Mouse (Mus musculus): ENCODE results near the gene Fcamr. TPM values are rescaled to one million over a fixed set of nuclear protein-coding genes. Genes with fewer than 3 reads are reported as not detected.

Fcamr gene
- polyA plus RNA-seq, 1 experiment from 2014 or later: not detected

DNA sequence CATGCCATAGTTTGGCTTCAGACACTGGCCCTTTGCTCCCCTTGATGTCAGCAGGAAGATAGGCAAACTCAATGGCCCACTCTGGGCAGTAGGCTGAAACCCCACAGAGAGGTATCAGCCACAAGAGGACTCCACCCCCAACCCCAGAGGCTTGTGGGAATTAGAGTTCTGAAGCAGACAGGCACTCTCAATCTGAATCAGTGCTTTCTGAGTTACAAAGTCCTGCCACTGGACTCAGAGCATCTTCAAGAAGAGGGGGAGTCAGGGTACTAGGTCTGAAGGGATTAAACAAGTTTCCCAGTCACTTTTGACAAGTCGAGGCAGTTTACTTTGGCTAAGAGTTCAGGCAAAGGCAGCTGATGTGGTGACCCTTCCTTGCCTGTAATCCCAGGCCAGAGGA lies 19.0 kb downstream of the Fcamr start:
- WGBS: 72% methylated on average over 1 of the region's 1 CpGs
- no peak overlapping the region for H3K27ac ChIP-seq (ENCODE audit: low read depth, low read length)
- no peaks in the 10 kb centered on the region for H3K9me3 ChIP-seq (ENCODE audit: control insufficient read depth, low read length)
- H3K4me2 ChIP-seq (ENCODE audit: low read depth, low read length, severe bottlenecking): no peak overlapping the region
- H3K4me1 ChIP-seq (replicated peaks; ENCODE audit: control insufficient read depth, insufficient read depth, low read length): no peaks in the 10 kb centered on the region
- DNase-seq (ENCODE audit: low spot score): peak; percentile 0
- H3K36me3 ChIP-seq (ENCODE audit: control insufficient read depth, insufficient read depth, low read length): no peaks in the 10 kb centered on the region
- ATAC-seq (replicated peaks; ENCODE audit: low FRiP score): no peak
- H3K4me3 ChIP-seq (ENCODE audit: low read depth, low read length): no peak overlapping the region
- H3K27me3 ChIP-seq (ENCODE audit: control insufficient read depth, insufficient read depth, low read length): no peaks in the 10 kb centered on the region
- no peak overlapping the region for H3K9ac ChIP-seq (ENCODE audit: low read length)

DNA sequence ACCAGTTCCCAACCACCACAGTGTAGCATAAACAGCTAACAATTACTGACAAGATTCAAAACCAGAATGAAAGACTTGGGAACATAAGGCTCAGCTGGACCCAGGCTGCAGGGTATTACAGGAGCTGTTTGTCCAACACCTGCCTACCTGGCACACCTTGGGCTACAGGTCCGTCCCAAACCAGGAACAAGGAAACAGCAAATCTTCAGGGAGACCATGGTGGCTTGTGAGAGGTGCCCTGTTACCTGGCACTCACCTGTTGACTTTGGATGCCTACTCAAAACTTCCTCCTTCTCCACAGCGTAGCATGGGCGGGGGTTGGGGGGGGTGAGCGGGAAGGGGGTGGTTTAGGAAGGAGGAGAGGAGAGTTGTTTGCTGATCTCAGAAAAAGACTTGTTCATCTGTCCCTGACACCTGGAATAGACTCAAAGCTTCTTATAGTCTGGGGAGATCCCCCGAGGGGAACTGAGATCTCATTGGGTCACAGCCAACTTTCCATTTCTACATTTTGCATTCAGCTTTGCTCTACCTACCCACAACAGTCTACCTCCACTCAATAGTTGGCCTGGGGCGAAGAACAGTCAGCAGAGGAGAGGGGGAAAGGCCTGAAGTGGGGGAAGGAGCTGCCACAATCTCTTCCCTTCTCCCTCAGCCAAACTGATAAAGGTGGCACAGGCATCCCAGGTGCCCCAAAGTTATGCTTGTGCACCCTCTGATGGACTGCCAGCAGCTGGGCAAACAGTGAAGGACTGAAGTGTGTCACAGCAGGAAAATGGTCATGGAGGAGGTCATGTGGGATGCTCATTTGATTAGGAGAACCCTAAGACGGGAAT lies 19.8 kb downstream of the Fcamr start:
- no peak overlapping the region for H3K9ac ChIP-seq (ENCODE audit: low read length)
- 87% methylated on average over 7 of the region's 7 CpGs for WGBS

DNA sequence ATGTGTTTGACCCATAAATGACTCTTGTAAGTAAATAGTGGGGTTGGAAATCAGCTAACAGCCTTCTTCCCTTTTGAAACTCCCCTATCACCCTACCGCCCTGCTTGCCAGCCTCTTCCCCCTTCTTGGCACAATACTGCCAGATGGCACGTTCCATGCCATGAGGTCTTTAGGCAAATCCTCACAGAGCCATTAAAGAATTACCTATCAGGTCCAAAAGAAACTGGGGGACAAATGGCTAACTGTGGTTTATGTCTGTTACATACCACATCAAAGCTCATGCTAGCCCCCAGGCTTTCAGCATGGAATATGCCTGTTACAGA lies 20.4 kb downstream of the Fcamr start:
- no peak overlapping the region for H3K4me3 ChIP-seq (ENCODE audit: low read depth, low read length)
- DNase-seq (ENCODE audit: low spot score) (no peak), ATAC-seq (replicated peaks; ENCODE audit: low FRiP score) (no peak)
- H3K9me3 ChIP-seq (ENCODE audit: control insufficient read depth, low read length): no peaks in the 10 kb centered on the region
- no peak overlapping the region for H3K9ac ChIP-seq (ENCODE audit: low read length)
- WGBS: 97% methylated on average over 2 of the region's 2 CpGs
- no peak overlapping the region for H3K27ac ChIP-seq (ENCODE audit: low read depth, low read length)
- H3K4me1 ChIP-seq (replicated peaks; ENCODE audit: control insufficient read depth, insufficient read depth, low read length): no peaks in the 10 kb centered on the region
- H3K36me3 ChIP-seq (ENCODE audit: control insufficient read depth, insufficient read depth, low read length): no peaks in the 10 kb centered on the region
- no peaks in the 10 kb centered on the region for H3K27me3 ChIP-seq (ENCODE audit: control insufficient read depth, insufficient read depth, low read length)
- H3K4me2 ChIP-seq (ENCODE audit: low read depth, low read length, severe bottlenecking): no peak overlapping the region

More for the DNA sequence above, 19.8 kb downstream of the Fcamr start:
- Histone ChIP-seq H3K9me3 (ENCODE audit: control insufficient read depth, low read length) (no peaks in the 10 kb centered on the region), H3K4me3 (ENCODE audit: low read depth, low read length) (no peak overlapping the region), H3K4me2 (ENCODE audit: low read depth, low read length, severe bottlenecking) (no peak overlapping the region), H3K27me3 (ENCODE audit: control insufficient read depth, insufficient read depth, low read length) (no peaks in the 10 kb centered on the region), H3K4me1 (replicated peaks; ENCODE audit: control insufficient read depth, insufficient read depth, low read length) (no peaks in the 10 kb centered on the region), H3K27ac (ENCODE audit: low read depth, low read length) (no peak overlapping the region), H3K36me3 (ENCODE audit: control insufficient read depth, insufficient read depth, low read length) (no peaks in the 10 kb centered on the region)
- ATAC-seq (replicated peaks; ENCODE audit: low FRiP score) (no peak), DNase-seq (ENCODE audit: low spot score) (peak; percentile 8)

DNA sequence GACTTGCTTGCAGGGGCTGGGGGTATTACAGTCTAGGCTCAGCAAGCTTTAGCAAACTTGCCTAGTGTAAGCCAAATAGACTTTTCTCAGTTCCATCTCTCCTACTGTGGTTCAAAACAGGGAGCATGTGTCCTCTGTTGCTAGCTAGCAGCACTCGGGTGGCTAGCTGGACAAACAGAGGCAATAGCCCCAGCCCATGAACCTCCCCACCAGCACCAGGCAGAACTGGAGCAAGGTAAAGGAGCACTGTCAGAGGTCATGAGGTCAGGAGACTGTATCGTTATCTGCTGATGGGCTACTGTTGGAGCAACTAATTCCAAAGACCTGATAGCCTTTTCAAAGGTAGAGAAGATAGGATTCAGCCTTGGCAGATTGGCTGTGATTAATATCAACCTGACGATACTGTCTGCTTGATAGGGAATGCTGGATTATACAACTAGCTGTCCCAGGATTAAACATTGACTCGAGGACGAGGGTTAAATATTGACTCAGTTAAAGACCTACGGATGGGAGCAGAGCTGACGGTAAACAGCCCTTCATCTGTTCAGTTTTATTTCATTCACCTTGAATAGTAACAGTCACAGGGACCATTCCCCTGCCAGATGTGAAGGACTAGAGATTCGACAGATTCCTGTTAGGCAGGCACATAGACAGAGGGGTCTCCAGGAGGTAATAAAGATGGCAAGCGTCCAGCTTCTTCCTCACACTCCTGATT lies 21.4 kb downstream of the Fcamr start:
- Histone ChIP-seq H3K4me3 (ENCODE audit: low read depth, low read length) (no peak overlapping the region), H3K9me3 (ENCODE audit: control insufficient read depth, low read length) (no peaks in the 10 kb centered on the region), H3K4me1 (replicated peaks; ENCODE audit: control insufficient read depth, insufficient read depth, low read length) (no peaks in the 10 kb centered on the region), H3K27ac (ENCODE audit: low read depth, low read length) (no peak overlapping the region), H3K27me3 (ENCODE audit: control insufficient read depth, insufficient read depth, low read length) (no peaks in the 10 kb centered on the region), H3K4me2 (ENCODE audit: low read depth, low read length, severe bottlenecking) (no peak overlapping the region), H3K9ac (ENCODE audit: low read length) (no peak overlapping the region), H3K36me3 (ENCODE audit: control insufficient read depth, insufficient read depth, low read length) (no peaks in the 10 kb centered on the region)
- ATAC-seq (replicated peaks; ENCODE audit: low FRiP score): no peak
- 86% methylated on average over 9 of the region's 9 CpGs for WGBS
- DNase-seq (ENCODE audit: low spot score): no peak

DNA sequence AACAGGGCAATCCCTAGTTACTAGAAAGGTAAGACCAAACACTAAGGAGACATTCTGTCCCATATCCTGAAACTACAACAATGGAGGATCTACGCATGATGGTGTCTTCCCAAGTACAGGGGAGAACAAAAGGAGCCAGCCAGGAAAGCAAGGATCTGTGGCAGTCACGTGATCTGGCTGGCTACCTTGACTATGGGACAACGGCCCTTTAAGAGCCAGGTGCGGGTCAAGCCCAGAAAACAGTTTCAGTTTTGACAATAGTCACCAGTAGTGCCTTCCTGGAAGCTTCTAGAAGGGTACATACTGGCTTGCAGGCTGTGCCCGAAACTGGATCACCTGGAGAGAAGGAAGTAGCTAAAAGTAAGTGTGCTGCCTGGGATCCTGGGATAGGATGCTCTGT lies 25.7 kb downstream of the Fcamr start, which contains the start of gene Pigr:
TSS of gene Pigr (plus strand) at position 237 of the 400 bp plus-strand sequence.
- Histone ChIP-seq H3K9me3 (ENCODE audit: control insufficient read depth, low read length) (no peaks in the 10 kb centered on the region), H3K4me1 (replicated peaks; ENCODE audit: control insufficient read depth, insufficient read depth, low read length) (no peaks in the 10 kb centered on the region), H3K36me3 (ENCODE audit: control insufficient read depth, insufficient read depth, low read length) (no peaks in the 10 kb centered on the region), H3K4me3 (ENCODE audit: low read depth, low read length) (no peak within 1 kb of the TSS), H3K4me2 (ENCODE audit: low read depth, low read length, severe bottlenecking) (no peak within 1 kb of the TSS), H3K9ac (ENCODE audit: low read length) (no peak within 1 kb of the TSS), H3K27ac (ENCODE audit: low read depth, low read length) (no peak within 1 kb of the TSS), H3K27me3 (ENCODE audit: control insufficient read depth, insufficient read depth, low read length) (no peaks in the 10 kb centered on the region)
- DNase-seq (ENCODE audit: low spot score): no peak
- WGBS: 93% methylated on average over 5 of the region's 5 CpGs
- no peak for ATAC-seq (replicated peaks; ENCODE audit: low FRiP score)

DNA sequence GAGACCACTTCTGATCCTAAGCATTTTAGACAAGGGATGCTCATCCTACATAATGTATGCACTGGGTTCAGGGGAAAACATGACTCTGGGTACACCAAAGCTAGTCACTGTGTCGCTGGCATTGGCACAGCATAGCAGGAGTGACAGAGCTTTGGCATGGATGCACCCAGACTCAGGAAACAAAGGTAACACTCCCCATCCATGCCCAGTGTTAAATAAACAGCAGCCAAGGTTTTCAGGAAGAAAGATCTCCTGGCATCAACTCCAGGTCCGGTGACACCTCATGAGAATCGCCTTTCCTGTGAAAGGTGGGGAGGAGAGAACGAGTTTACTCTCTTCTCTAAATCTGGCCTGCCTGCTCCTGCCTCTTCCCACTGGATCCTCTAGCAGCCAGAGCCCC lies 28.0 kb downstream of the Fcamr start:
- Histone ChIP-seq H3K4me1 (replicated peaks; ENCODE audit: control insufficient read depth, insufficient read depth, low read length) (no peaks in the 10 kb centered on the region), H3K36me3 (ENCODE audit: control insufficient read depth, insufficient read depth, low read length) (no peaks in the 10 kb centered on the region), H3K9ac (ENCODE audit: low read length) (no peak overlapping the region), H3K27me3 (ENCODE audit: control insufficient read depth, insufficient read depth, low read length) (no peaks in the 10 kb centered on the region), H3K9me3 (ENCODE audit: control insufficient read depth, low read length) (no peaks in the 10 kb centered on the region), H3K27ac (ENCODE audit: low read depth, low read length) (no peak overlapping the region), H3K4me2 (ENCODE audit: low read depth, low read length, severe bottlenecking) (no peak overlapping the region), H3K4me3 (ENCODE audit: low read depth, low read length) (no peak overlapping the region)
- DNase-seq (ENCODE audit: low spot score): no peak
- no peak for ATAC-seq (replicated peaks; ENCODE audit: low FRiP score)
- 86% methylated on average over 4 of the region's 4 CpGs for WGBS

DNA sequence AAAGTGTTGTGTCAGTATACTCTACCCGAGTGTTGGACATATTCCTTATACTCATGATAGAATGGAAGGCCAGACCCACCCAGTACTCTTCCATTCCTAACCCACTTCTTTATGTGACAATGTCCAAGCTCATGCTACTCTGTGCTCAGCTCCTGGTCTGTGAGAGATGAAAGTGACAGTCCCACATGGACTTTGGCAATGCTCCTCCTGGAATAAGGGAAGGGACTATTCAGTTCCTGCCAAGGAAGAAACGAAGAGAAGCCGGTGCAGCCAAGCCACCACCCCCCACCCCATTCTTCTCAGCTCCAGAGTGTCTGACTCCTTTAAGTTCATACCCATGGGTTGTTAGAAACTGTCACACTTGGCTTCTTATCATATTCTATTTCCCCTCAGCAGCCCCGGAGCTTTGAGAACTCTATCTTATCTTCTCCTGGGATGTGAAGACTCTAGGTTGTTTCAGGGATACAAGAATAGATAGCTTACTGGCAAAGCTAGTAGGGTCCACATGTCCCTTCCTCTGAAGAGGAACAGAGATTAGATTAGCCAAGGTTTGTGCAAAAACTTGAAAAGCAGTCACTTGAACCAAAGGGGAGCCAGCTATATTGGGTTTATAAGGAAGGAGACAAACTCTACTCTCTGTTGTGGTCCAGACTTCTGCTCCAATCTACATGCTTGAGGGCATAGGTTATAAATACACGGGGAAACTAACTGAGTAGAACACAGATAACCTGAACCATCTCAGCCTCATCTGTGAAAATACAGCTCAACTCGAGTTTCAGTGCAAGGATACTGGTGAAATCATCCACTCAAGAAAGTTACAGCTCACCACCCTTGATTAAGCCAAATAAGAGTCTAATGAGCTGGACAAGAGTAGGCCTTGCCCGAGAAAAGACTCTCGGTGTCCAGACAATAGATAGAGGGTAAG lies 29.5 kb downstream of the Fcamr start:
- Histone ChIP-seq H3K9me3 (ENCODE audit: control insufficient read depth, low read length) (no peaks in the 10 kb centered on the region), H3K4me2 (ENCODE audit: low read depth, low read length, severe bottlenecking) (no peak overlapping the region), H3K27ac (ENCODE audit: low read depth, low read length) (no peak overlapping the region), H3K4me1 (replicated peaks; ENCODE audit: control insufficient read depth, insufficient read depth, low read length) (no peaks in the 10 kb centered on the region), H3K9ac (ENCODE audit: low read length) (no peak overlapping the region), H3K27me3 (ENCODE audit: control insufficient read depth, insufficient read depth, low read length) (no peaks in the 10 kb centered on the region), H3K36me3 (ENCODE audit: control insufficient read depth, insufficient read depth, low read length) (no peaks in the 10 kb centered on the region), H3K4me3 (ENCODE audit: low read depth, low read length) (no peak overlapping the region)
- 83% methylated on average over 8 of the region's 8 CpGs for WGBS
- DNase-seq (ENCODE audit: low spot score) (no peak), ATAC-seq (replicated peaks; ENCODE audit: low FRiP score) (no peak)
